Mouse (Mus musculus): ENCODE data around the gene Rprd1b.

- no peak for TF ChIP-seq FLI1 (IDR thresholded peaks at IDR 0.05; ENCODE audit: low read length)
- TF ChIP-seq GATA1 (IDR thresholded peaks at IDR 0.05; ENCODE audit: borderline replicate concordance, low read length): no peak
Observed at GRCm38 (mm10) chr2:158005641-158006040, 22.7 kb upstream of the Rprd1b start.
